Mouse (Mus musculus) stomach, embryonic 14.5 days (tissue): ENCODE data around the gene Gm21972. TPM values are rescaled to one million over a fixed set of nuclear protein-coding genes. Genes with fewer than 3 reads are reported as not detected.

Source experiments
- ATAC-seq: fragments of 200-750 bp; cut with Nextera tagmentation; 2 replicates; pipeline ENCODE4 v1.8.0; 2017; ENCODE audit warnings: low read depth, moderate TSS enrichment; ENCODE audit not compliant: insufficient number of reproducible peaks, insufficient read depth, low FRiP score
- H3K27ac ChIP-seq: fragments of 300-500 bp; sonication (generic); 2 replicates; pipeline ENCODE4 v1.5.1; 2014; ENCODE audit warnings: mild to moderate bottlenecking, low read length, moderate library complexity, mixed read lengths
- H3K27me3 ChIP-seq: fragments of 300-500 bp; sonication (generic); 2 replicates; pipeline ENCODE4 v1.6.1; 2014; ENCODE audit warnings: low read length, control low read depth, mixed read lengths; ENCODE audit not compliant: control insufficient read depth, insufficient read depth
- H3K36me3 ChIP-seq: fragments of 300-500 bp; sonication (generic); 2 replicates; pipeline ENCODE4 v1.6.1; 2014; ENCODE audit warnings: mild to moderate bottlenecking, control low read depth, low read length, moderate library complexity, mixed read lengths; ENCODE audit not compliant: control insufficient read depth, insufficient read depth
- H3K4me1 ChIP-seq: fragments of 300-500 bp; sonication (generic); 2 replicates; pipeline ENCODE4 v1.6.1; 2014; ENCODE audit warnings: low read length, control low read depth, mixed read lengths; ENCODE audit not compliant: control insufficient read depth, insufficient read depth
- H3K4me2 ChIP-seq: fragments of 300-500 bp; sonication (generic); replicated peaks from 2 replicates; pipeline ENCODE4 v1.6.1; 2014; ENCODE audit warnings: low read depth, low read length, control low read depth
- H3K4me3 ChIP-seq: fragments of 300-500 bp; sonication (generic); 2 replicates; pipeline ENCODE4 v1.5.1; 2014; ENCODE audit warnings: low read depth, low read length, control low read depth
- H3K9ac ChIP-seq: fragments of 300-500 bp; sonication (generic); replicated peaks from 2 replicates; pipeline ENCODE4 v1.6.1; 2014; ENCODE audit warnings: low read depth, mild to moderate bottlenecking, control low read depth, low read length, moderate library complexity, mixed read lengths
- H3K9me3 ChIP-seq: fragments of 300-500 bp; sonication (generic); 2 replicates; pipeline ENCODE4 v1.6.1; 2016; ENCODE audit warnings: low read depth, low read length, control low read depth; ENCODE audit not compliant: control insufficient read depth
- WGBS: fragments of 180-500 bp; shearing (Covaris S2); extraction: QIAGEN DNeasy Blood & Tissue Kit; methylation state at CpG from one replicate; pipeline ENCODE4 v1.1.7; 2014; 5-methylcytosine and 5-hydroxymethylcytosine counted together
- polyA plus RNA-seq: library from polyadenylated mRNA; unstranded; fragments of >200 nt; fragmentation: Nextera tagmentation; extraction: Ambion mirVana; gene quantifications from 2 replicates; pipeline ENCODE4 v1.2.1, GENCODE M21; 2014

The Gm21972 gene
- polyA plus RNA-seq, 1 experiment from 2014 or later: not detected

GRCm38 (mm10) chr1:86176066-86176465 lies 42.6 kb downstream of the Gm21972 start:
- ATAC-seq: no peak
- WGBS: 72% methylated on average over 2 of the region's 2 CpGs
- H3K4me1 ChIP-seq: no peaks in the 10 kb centered on the region
- no peak overlapping the region for H3K4me3 ChIP-seq
- no peak overlapping the region for H3K27ac ChIP-seq
- H3K36me3 ChIP-seq: 0 out of 2 replicates have a peak, but pooled peaks cover 4% of the 10 kb centered on the region
- no peaks in the 10 kb centered on the region for H3K9me3 ChIP-seq
- no peak overlapping the region for H3K4me2 ChIP-seq
- no peak overlapping the region for H3K9ac ChIP-seq
- H3K27me3 ChIP-seq: no peaks in the 10 kb centered on the region

- H3K4me3 ChIP-seq: no peak overlapping the region
- no peak overlapping the region for H3K27ac ChIP-seq
- no peak overlapping the region for H3K9ac ChIP-seq
- H3K4me2 ChIP-seq: no peak overlapping the region
- H3K9me3 ChIP-seq: no peaks in the 10 kb centered on the region
- 45% methylated on average over 7 of the region's 7 CpGs for WGBS
- no peaks in the 10 kb centered on the region for H3K27me3 ChIP-seq
- H3K4me1 ChIP-seq: no peaks in the 10 kb centered on the region
- H3K36me3 ChIP-seq: no peaks in the 10 kb centered on the region
- peak; percentile 71; the same call in 1 of the 2 replicates for ATAC-seq
Measured at GRCm38 (mm10) chr1:86178462-86179253, 45.2 kb downstream of the Gm21972 start.

GRCm38 (mm10) chr1:86182004-86182709 lies 48.7 kb downstream of the Gm21972 start:
- 51% methylated on average over 5 of the region's 5 CpGs for WGBS
- no peak overlapping the region for H3K27ac ChIP-seq
- no peaks in the 10 kb centered on the region for H3K9me3 ChIP-seq
- no peaks in the 10 kb centered on the region for H3K27me3 ChIP-seq
- H3K9ac ChIP-seq: no peak overlapping the region
- H3K36me3 ChIP-seq: no peaks in the 10 kb centered on the region
- ATAC-seq: no peak
- H3K4me2 ChIP-seq: no peak overlapping the region
- no peaks in the 10 kb centered on the region for H3K4me1 ChIP-seq
- H3K4me3 ChIP-seq: no peak overlapping the region

GRCm38 (mm10) chr1:86183577-86184263 lies 50.3 kb downstream of the Gm21972 start:
- H3K27ac ChIP-seq: no peak overlapping the region
- H3K4me1 ChIP-seq: no peaks in the 10 kb centered on the region
- H3K36me3 ChIP-seq: no peaks in the 10 kb centered on the region
- no peaks in the 10 kb centered on the region for H3K27me3 ChIP-seq
- WGBS: 77% methylated on average over 4 of the region's 4 CpGs
- no peak overlapping the region for H3K9ac ChIP-seq
- no peaks in the 10 kb centered on the region for H3K9me3 ChIP-seq
- no peak overlapping the region for H3K4me3 ChIP-seq
- no peak overlapping the region for H3K4me2 ChIP-seq
- ATAC-seq: no peak

- Histone ChIP-seq H3K4me3 (no peak overlapping the region), H3K9ac (no peak overlapping the region), H3K4me1 (no peaks in the 10 kb centered on the region), H3K9me3 (no peaks in the 10 kb centered on the region), H3K36me3 (peaks cover 5% of the 10 kb centered on the region; the same call in 1 of the 2 replicates), H3K4me2 (no peak overlapping the region), H3K27ac (no peak overlapping the region), H3K27me3 (no peaks in the 10 kb centered on the region)
- ATAC-seq: no peak
- 90% methylated on average over 7 of the region's 7 CpGs for WGBS
Measured at GRCm38 (mm10) chr1:86186762-86187161, 53.3 kb downstream of the Gm21972 start.

GRCm38 (mm10) chr1:86187856-86188255 lies 54.4 kb downstream of the Gm21972 start:
- no peak overlapping the region for H3K27ac ChIP-seq

GRCm38 (mm10) chr1:86188271-86188670 lies 54.8 kb downstream of the Gm21972 start:
- Histone ChIP-seq H3K4me2 (no peak overlapping the region), H3K4me3 (no peak overlapping the region), H3K4me1 (no peaks in the 10 kb centered on the region), H3K27me3 (no peaks in the 10 kb centered on the region), H3K9ac (no peak overlapping the region), H3K36me3 (peaks cover 5% of the 10 kb centered on the region; the same call in 1 of the 2 replicates), H3K9me3 (no peaks in the 10 kb centered on the region), H3K27ac (no peak overlapping the region)
- WGBS: 66% methylated on average over 2 of the region's 2 CpGs
- no peak for ATAC-seq

More at GRCm38 (mm10) chr1:86187856-86188255, 54.4 kb downstream of the Gm21972 start:
- no peak for ATAC-seq
- H3K27me3 ChIP-seq: no peaks in the 10 kb centered on the region
- H3K4me3 ChIP-seq: no peak overlapping the region
- no peaks in the 10 kb centered on the region for H3K4me1 ChIP-seq
- H3K36me3 ChIP-seq: peaks cover 5% of the 10 kb centered on the region; the same call in 1 of the 2 replicates
- no peak overlapping the region for H3K4me2 ChIP-seq
- 65% methylated on average over 2 of the region's 2 CpGs for WGBS
- no peak overlapping the region for H3K9ac ChIP-seq
- H3K9me3 ChIP-seq: no peaks in the 10 kb centered on the region

- Histone ChIP-seq H3K4me1 (no peaks in the 10 kb centered on the region), H3K9ac (no peak overlapping the region), H3K4me2 (no peak overlapping the region), H3K27ac (no peak overlapping the region), H3K4me3 (no peak overlapping the region), H3K9me3 (no peaks in the 10 kb centered on the region), H3K27me3 (no peaks in the 10 kb centered on the region), H3K36me3 (peaks cover 5% of the 10 kb centered on the region; the same call in 1 of the 2 replicates)
- ATAC-seq: no peak
- 79% methylated on average over 6 of the region's 6 CpGs for WGBS
Measured at GRCm38 (mm10) chr1:86189034-86189702, 55.7 kb downstream of the Gm21972 start.
